Mouse (Mus musculus): ENCODE results near the gene Lrp4.

Lrp4 gene

DNA sequence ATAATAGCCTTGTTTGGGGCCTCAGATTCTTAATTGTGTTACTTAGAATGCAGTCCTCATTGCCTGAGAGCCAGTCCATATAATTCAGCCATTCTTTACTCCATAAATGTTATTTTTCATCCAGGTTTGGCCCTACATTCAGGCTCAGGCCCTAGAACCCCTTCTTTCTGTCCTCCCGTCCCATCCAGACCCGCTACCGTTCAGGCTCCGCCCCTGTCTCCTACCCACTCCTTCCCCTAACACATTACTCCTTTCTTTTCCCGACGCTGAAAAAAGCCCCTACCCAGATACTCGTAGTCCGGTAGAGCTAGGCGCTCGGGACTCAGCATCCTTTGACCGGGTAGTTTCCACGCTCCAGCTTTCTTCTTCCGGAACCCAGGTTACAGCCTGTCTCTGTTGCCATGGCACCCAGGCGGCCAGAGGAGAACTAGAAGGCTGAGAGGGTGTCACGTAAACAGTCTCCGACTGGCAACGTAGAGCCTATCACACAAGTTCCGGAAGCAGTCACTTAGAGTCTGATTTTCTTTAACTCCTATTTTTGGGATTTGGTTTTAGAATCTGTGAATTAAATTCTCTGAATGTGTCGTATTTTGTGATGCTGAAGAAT lies 12.9 kb upstream of the Lrp4 start, which contains the start of gene 1110051M20Rik:
Gene 1110051M20Rik, minus strand, starts transcription at position 419 of the 607 bp plus-strand sequence.
- no peaks in the 10 kb centered on the region for H3K9me3 ChIP-seq (ENCODE audit: low read length)
- H3K36me3 ChIP-seq (ENCODE audit: insufficient read depth, low read length), result no peaks in the 10 kb centered on the region
- peaks cover 17% of the 10 kb centered on the region for H3K4me1 ChIP-seq (replicated peaks; ENCODE audit: low read depth, low read length)
- H3K4me3 ChIP-seq (replicated peaks; ENCODE audit: low read length), result peak within 1 kb of the TSS; percentile 84
- TF ChIP-seq POU5F1 (IDR thresholded peaks at IDR 0.05; ENCODE audit: borderline replicate concordance, low read length), result no peak
- no peaks in the 10 kb centered on the region for H3K27me3 ChIP-seq (ENCODE audit: insufficient read depth, low read length)

DNA sequence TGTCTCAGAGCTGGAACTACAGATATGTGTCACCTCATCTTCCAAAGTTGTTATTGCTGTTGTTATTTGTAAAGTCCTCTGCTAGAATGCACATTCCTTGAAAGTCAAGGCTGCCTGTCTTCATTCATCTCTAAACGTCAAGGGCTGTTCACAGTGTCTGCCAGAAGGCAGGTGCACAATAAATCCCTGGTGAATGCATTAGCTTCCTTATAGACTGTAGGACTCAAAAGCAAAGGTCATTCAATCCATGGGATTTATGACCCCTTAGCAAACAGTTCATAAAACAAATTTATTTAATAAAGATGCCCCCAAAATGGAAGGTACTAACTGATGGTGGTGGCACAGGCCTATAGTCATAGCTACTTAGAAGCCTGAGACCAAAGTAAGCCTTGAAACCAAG lies 7.6 kb upstream of the Lrp4 start:
- no peaks in the 10 kb centered on the region for H3K36me3 ChIP-seq (ENCODE audit: insufficient read depth, low read length)
- TF ChIP-seq NANOG (IDR thresholded peaks at IDR 0.05; ENCODE audit: borderline replicate concordance, low read length) (no peak), CTCF (conservative IDR thresholded peaks at IDR 0.05; ENCODE audit: low read length) (no peak), POU5F1 (IDR thresholded peaks at IDR 0.05; ENCODE audit: borderline replicate concordance, low read length) (no peak)

DNA sequence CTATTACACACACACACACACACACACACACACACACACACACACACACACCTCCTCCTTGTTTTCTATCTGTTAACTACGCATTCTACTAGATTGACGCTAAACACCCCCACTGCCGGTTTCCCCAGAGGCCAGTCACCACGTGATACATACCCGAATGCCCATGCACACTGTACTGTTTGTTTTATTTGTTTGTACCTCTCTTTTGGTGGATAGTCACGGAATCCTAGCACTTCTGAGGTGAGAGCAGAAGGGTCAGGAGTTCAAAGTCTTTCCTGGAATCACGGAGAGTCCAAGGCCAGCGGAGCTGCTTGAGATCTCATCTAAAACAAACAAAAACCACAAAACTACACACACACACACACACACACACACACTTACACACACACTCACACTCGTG lies 7.0 kb upstream of the Lrp4 start:
- peaks cover 8% of the 10 kb centered on the region for H3K4me1 ChIP-seq (replicated peaks; ENCODE audit: low read depth, low read length)
- H3K4me3 ChIP-seq (replicated peaks; ENCODE audit: low read length), result no peak overlapping the region
- H3K9me3 ChIP-seq (ENCODE audit: low read length), result no peaks in the 10 kb centered on the region
- no peak for TF ChIP-seq CTCF (conservative IDR thresholded peaks at IDR 0.05; ENCODE audit: low read length)
- no peak for TF ChIP-seq NANOG (IDR thresholded peaks at IDR 0.05; ENCODE audit: borderline replicate concordance, low read length)
- no peak for TF ChIP-seq POU5F1 (IDR thresholded peaks at IDR 0.05; ENCODE audit: borderline replicate concordance, low read length)
- peaks cover 13% of the 10 kb centered on the region for H3K27me3 ChIP-seq (ENCODE audit: insufficient read depth, low read length)
- no peaks in the 10 kb centered on the region for H3K36me3 ChIP-seq (ENCODE audit: insufficient read depth, low read length)

More for the DNA sequence above, 7.6 kb upstream of the Lrp4 start:
- H3K9me3 ChIP-seq (ENCODE audit: low read length), result no peaks in the 10 kb centered on the region
- peaks cover 7% of the 10 kb centered on the region for H3K27me3 ChIP-seq (ENCODE audit: insufficient read depth, low read length)
- peaks cover 8% of the 10 kb centered on the region for H3K4me1 ChIP-seq (replicated peaks; ENCODE audit: low read depth, low read length)
- no peak overlapping the region for H3K4me3 ChIP-seq (replicated peaks; ENCODE audit: low read length)

DNA sequence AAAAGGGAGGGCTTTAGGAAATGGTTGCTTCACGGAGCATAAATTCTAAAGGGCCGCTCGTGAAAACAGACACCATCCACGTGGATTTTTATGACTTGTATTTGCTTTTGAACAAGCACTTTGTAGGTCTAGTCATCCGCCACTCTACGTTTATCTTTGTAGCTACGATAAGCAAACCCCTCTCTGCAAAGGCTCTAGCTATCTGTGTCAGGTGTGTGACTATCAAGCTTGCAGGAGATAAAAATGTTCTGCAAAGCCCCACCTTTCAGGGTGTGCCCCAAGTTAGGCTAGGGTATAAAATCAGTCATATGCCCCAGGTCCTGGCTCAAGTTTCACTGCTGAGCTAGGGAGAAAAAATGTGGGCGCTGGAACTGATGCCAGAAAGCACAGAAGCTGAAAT lies 4.7 kb upstream of the Lrp4 start:
- no peaks in the 10 kb centered on the region for H3K36me3 ChIP-seq (ENCODE audit: insufficient read depth, low read length)
- no peaks in the 10 kb centered on the region for H3K9me3 ChIP-seq (ENCODE audit: low read length)
- H3K4me3 ChIP-seq (replicated peaks; ENCODE audit: low read length), result peak overlapping the region; percentile 29; the same call in 1 of the 2 replicates
- peaks cover 18% of the 10 kb centered on the region for H3K4me1 ChIP-seq (replicated peaks; ENCODE audit: low read depth, low read length)
- TF ChIP-seq CTCF (conservative IDR thresholded peaks at IDR 0.05; ENCODE audit: low read length) (no peak), NANOG (IDR thresholded peaks at IDR 0.05; ENCODE audit: borderline replicate concordance, low read length) (no peak), POU5F1 (IDR thresholded peaks at IDR 0.05; ENCODE audit: borderline replicate concordance, low read length) (no peak)
- H3K27me3 ChIP-seq (ENCODE audit: insufficient read depth, low read length), result peaks cover 16% of the 10 kb centered on the region

DNA sequence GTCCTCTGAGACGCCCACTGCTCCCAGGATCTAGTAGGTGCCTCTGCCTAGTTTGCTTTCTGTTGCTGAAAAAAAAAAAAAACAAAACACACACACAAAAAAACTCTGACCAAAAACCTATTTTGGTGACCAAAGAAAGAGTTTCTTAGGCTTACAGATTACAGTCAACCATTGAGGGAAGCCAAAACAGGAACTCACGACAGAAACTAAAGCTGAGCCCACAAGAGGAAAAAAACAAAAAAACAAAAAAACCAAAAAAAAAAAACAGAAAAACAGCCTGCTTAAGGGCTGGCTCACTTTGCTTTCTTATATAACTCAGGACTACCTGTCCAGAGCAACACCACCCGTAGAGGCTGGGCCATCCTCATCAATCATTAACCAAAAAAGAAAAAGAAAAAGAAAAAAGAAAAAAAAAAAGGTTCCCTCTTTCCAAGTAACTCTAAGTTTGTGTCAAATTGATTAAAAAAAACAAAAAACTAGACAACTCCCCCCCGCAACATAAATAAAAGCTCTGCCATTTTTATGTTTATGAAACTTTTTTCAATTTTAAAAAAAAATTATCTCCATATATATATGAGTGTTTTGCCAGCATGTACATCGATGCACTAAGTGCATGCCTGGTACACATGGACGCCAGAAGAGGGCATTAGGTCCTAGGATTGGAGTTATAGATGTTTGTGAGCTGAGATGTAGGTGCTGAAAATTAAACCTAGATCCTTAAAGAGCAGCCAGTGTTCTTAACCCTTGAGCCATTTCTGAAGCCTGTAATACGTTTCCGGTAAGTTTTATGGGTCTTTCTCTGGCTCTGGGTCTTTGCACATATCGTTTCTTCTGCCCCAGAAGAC lies 3.9 kb upstream of the Lrp4 start:
- Histone ChIP-seq H3K36me3 (ENCODE audit: insufficient read depth, low read length) (no peaks in the 10 kb centered on the region), H3K27me3 (ENCODE audit: insufficient read depth, low read length) (peaks cover 24% of the 10 kb centered on the region), H3K4me1 (replicated peaks; ENCODE audit: low read depth, low read length) (peaks cover 24% of the 10 kb centered on the region), H3K9me3 (ENCODE audit: low read length) (no peaks in the 10 kb centered on the region), H3K4me3 (replicated peaks; ENCODE audit: low read length) (no peak overlapping the region)
- TF ChIP-seq CTCF (conservative IDR thresholded peaks at IDR 0.05; ENCODE audit: low read length) (no peak), NANOG (IDR thresholded peaks at IDR 0.05; ENCODE audit: borderline replicate concordance, low read length) (no peak), POU5F1 (IDR thresholded peaks at IDR 0.05; ENCODE audit: borderline replicate concordance, low read length) (no peak)

DNA sequence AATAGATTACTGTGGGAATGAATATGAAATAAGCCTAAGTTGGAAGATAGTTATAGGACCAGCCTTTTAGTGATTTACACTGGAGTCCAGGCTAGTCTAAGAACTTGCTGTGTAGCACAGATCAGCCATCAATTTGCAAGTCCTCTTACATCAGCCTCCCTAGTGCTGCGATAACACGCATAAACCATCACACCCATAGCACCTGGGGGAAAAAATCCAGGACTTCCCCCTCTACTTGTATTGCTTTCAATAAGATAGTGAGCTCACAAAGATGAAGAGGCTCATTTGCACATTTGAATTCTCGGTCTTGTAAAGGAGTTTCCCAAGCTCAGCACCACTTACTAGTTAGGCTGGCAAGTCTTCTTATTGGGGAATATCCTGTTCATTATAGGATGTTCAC lies 2.9 kb upstream of the Lrp4 start:
- H3K9me3 ChIP-seq (ENCODE audit: low read length), result no peaks in the 10 kb centered on the region
- H3K36me3 ChIP-seq (ENCODE audit: insufficient read depth, low read length), result no peaks in the 10 kb centered on the region
- no peak overlapping the region for H3K4me3 ChIP-seq (replicated peaks; ENCODE audit: low read length)
- TF ChIP-seq NANOG (IDR thresholded peaks at IDR 0.05; ENCODE audit: borderline replicate concordance, low read length), result no peak
- TF ChIP-seq POU5F1 (IDR thresholded peaks at IDR 0.05; ENCODE audit: borderline replicate concordance, low read length), result no peak
- no peak for TF ChIP-seq CTCF (conservative IDR thresholded peaks at IDR 0.05; ENCODE audit: low read length)
- peaks cover 33% of the 10 kb centered on the region for H3K27me3 ChIP-seq (ENCODE audit: insufficient read depth, low read length)
- H3K4me1 ChIP-seq (replicated peaks; ENCODE audit: low read depth, low read length), result peaks cover 34% of the 10 kb centered on the region

DNA sequence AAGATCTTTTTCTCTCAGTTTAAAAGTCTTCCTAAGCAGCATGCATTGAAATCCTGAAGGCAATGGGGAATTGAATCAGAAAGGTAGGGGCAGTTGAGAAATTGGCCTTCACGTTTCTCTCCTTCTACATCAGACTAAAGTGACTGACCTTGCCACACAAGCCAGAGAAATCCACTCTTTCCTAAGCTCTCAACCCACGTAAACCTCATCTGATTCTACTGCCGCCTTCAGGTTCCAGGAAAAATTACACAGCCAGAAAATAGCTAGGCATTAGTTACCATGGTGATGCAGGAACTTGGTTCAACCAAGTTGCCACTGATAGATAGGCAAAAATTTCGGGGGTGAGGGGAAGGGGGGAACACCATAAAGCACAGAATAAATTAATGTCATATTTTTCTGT lies 1.5 kb upstream of the Lrp4 start:
- TF ChIP-seq CTCF (conservative IDR thresholded peaks at IDR 0.05; ENCODE audit: low read length) (peak; percentile 97), POU5F1 (IDR thresholded peaks at IDR 0.05; ENCODE audit: borderline replicate concordance, low read length) (no peak)
- H3K9me3 ChIP-seq (ENCODE audit: low read length), result peaks cover 6% of the 10 kb centered on the region
- no peak overlapping the region for H3K4me3 ChIP-seq (replicated peaks; ENCODE audit: low read length)
- peaks cover 38% of the 10 kb centered on the region for H3K4me1 ChIP-seq (replicated peaks; ENCODE audit: low read depth, low read length)
- H3K27me3 ChIP-seq (ENCODE audit: insufficient read depth, low read length), result peaks cover 47% of the 10 kb centered on the region
- no peaks in the 10 kb centered on the region for H3K36me3 ChIP-seq (ENCODE audit: insufficient read depth, low read length)

DNA sequence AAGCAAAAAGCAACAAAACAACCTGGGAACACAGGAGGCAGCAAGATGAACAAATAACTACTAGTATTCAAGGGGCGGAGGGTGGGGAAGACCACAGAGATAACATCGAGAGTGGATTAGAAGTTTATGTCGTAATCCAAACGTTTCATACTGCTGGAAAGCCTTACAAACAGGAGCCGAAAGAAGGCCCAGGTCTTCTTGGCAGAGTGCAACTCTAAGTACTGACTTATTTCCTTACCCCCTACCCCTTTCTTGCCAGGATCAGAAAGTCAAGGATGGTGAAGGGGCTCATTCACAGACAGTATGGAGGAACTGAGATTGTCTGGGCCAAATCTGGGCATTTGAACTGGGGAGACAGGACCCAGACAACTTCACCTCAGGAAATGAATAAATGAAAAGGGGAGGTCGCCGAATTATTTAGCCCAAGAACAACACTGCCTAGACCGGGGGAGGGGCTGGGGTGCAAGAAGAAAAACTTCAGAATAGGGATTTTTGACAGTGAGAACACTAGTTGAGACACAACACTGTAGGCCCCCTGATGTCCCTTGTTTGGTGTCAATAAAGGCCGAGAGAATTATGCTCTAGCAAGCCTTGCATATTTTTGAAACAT lies 715 bp upstream of the Lrp4 start:
- peaks cover 53% of the 10 kb centered on the region for H3K27me3 ChIP-seq (ENCODE audit: insufficient read depth, low read length)
- H3K36me3 ChIP-seq (ENCODE audit: insufficient read depth, low read length), result no peaks in the 10 kb centered on the region
- no peak for TF ChIP-seq NANOG (IDR thresholded peaks at IDR 0.05; ENCODE audit: borderline replicate concordance, low read length)
- TF ChIP-seq POU5F1 (IDR thresholded peaks at IDR 0.05; ENCODE audit: borderline replicate concordance, low read length), result no peak
- TF ChIP-seq CTCF (conservative IDR thresholded peaks at IDR 0.05; ENCODE audit: low read length), result no peak
- peaks cover 6% of the 10 kb centered on the region for H3K9me3 ChIP-seq (ENCODE audit: low read length)
- peak overlapping the region; percentile 91 for H3K4me3 ChIP-seq (replicated peaks; ENCODE audit: low read length)
- peaks cover 38% of the 10 kb centered on the region for H3K4me1 ChIP-seq (replicated peaks; ENCODE audit: low read depth, low read length)

Measured in E14TG2a.4 (cell line).